Mouse (Mus musculus): Measurements from ENCODE around the gene Prpf40b. TPM values are rescaled to one million over a fixed set of nuclear protein-coding genes. Genes with fewer than 3 reads are reported as not detected.

The Prpf40b gene
- polyA plus RNA-seq, 1 experiment from 2014 or later, result 83.6 TPM

DNA sequence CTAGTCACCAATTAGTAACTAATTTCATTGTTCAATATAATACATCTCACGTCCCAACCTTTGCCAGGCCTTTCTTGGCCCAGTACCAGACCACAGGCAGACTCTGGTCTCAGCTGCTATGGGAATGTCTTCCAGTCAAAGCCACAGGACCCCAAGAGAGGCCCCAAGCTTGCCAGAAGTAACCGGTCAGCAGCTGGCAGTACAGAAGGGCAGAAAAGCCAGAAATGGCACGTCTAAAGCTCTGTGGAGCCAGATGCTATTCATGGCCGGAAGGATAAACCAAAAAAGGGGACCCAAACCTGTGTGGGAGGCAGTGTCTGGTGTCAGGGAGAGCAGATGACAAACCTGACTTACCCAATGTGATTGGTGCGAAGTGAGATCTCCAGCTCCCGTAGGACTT, 39.6 kb downstream of the Prpf40b start:
- WGBS, result 53% methylated on average over 6 of the region's 6 CpGs
- peaks cover 54% of the 10 kb centered on the region for H3K4me1 ChIP-seq

DNA sequence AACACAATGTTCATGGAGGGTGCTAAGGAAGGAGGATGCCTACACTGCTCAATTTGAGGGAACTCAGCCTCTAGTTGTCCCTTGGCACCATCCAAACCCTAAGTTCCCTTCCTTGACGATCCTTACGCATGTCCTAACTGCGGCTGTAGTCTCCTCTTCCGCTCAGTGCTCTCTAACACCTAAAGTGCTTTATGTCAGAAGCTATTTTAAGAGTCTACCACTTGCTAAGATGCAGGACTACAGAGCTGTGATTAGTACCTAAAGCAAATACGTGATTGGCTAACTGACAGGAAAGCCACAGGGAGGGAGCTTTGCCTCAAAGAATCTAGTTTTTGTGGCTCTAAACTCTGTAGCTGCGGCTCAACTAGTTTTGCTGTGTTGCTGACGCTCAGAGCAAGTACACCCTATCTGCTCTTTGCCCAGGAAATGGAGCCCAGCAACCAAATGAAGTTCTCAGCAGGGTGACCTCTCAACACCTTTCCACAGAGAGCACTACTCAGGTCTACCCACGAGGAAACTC, 41.0 kb downstream of the Prpf40b start:
- no peak for ATAC-seq (ENCODE audit: insufficient number of reproducible peaks, insufficient read depth, low FRiP score, low TSS enrichment, low read depth)
- Histone ChIP-seq H3K27me3 (no peaks in the 10 kb centered on the region), H3K9me3 (no peaks in the 10 kb centered on the region), H3K4me3 (no peak overlapping the region), H3K4me2 (no peak overlapping the region), H3K27ac (0 out of 2 replicates have a peak overlapping the region, but pooled peaks have one; percentile 98), H3K36me3 (peaks cover 16% of the 10 kb centered on the region; the same call in 1 of the 2 replicates), H3K4me1 (peaks cover 65% of the 10 kb centered on the region), H3K9ac (no peak overlapping the region)
- 80% methylated on average over 8 of the region's 8 CpGs for WGBS

More for the DNA sequence above, 39.6 kb downstream of the Prpf40b start:
- Histone ChIP-seq H3K9me3 (no peaks in the 10 kb centered on the region), H3K4me2 (peak overlapping the region; percentile 9; the same call in 1 of the 2 replicates), H3K4me3 (no peak overlapping the region), H3K9ac (0 out of 2 replicates have a peak overlapping the region, but pooled peaks have one; percentile 36), H3K27ac (peak overlapping the region; percentile 98), H3K36me3 (peaks cover 27% of the 10 kb centered on the region), H3K27me3 (no peaks in the 10 kb centered on the region)
- ATAC-seq (ENCODE audit: insufficient number of reproducible peaks, insufficient read depth, low FRiP score, low TSS enrichment, low read depth), result no peak

GRCm38 (mm10) chr15:99338916-99339315, 44.0 kb downstream of the Prpf40b start:
- ATAC-seq (ENCODE audit: insufficient number of reproducible peaks, insufficient read depth, low FRiP score, low TSS enrichment, low read depth), result no peak
- Histone ChIP-seq H3K4me2 (no peak overlapping the region), H3K9me3 (no peaks in the 10 kb centered on the region), H3K9ac (no peak overlapping the region), H3K27me3 (no peaks in the 10 kb centered on the region), H3K27ac (no peak overlapping the region), H3K4me3 (no peak overlapping the region), H3K36me3 (peaks cover 6% of the 10 kb centered on the region; the same call in 1 of the 2 replicates), H3K4me1 (peaks cover 72% of the 10 kb centered on the region)
- 68% methylated on average over 2 of the region's 2 CpGs for WGBS

DNA sequence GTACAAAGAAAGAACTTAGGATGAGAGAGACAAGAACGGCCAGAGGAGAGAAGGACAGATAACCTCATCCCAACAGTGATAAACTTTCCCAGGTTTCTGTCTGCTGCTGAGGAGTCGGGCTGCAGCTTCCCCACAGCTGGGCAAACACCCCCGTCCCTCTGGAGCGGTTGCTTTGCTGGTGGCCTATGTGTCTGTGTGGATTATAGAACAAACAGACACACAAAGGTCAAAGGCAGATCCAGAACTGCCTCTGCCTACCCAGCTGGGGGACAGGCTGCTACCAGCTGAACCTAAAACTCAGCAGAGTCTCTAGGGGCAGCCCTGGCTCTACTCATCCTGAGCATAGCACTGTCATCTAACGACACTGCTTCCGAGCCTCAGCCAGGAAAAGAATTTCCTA, 44.8 kb downstream of the Prpf40b start:
- WGBS, result 39% methylated on average over 6 of the region's 6 CpGs
- Histone ChIP-seq H3K4me1 (peaks cover 72% of the 10 kb centered on the region), H3K27ac (0 out of 2 replicates have a peak overlapping the region, but pooled peaks have one; percentile 16), H3K9me3 (no peaks in the 10 kb centered on the region), H3K4me3 (no peak overlapping the region), H3K36me3 (peaks cover 6% of the 10 kb centered on the region; the same call in 1 of the 2 replicates), H3K9ac (no peak overlapping the region), H3K4me2 (no peak overlapping the region), H3K27me3 (no peaks in the 10 kb centered on the region)
- ATAC-seq (ENCODE audit: insufficient number of reproducible peaks, insufficient read depth, low FRiP score, low TSS enrichment, low read depth), result no peak

DNA sequence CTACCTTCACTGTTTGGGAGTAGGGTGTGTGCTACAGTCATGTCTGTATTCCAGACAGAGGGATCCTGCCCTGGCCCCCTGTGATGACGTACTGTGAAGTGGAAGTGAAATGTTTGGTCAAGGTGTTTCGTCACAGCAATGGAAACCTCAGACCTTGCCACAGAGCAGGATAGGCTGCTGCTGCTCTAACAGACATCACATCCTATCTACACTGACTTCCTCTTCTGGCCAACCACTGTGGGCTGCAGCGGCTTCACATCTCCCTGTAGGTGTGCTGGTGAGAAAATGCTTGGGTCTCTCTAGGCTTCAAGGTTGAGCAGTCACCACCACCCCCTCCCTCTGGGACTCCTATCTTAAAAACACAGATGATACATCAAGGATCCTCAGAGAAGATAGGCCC, 46.2 kb downstream of the Prpf40b start:
- no peak overlapping the region for H3K4me2 ChIP-seq
- H3K9me3 ChIP-seq, result no peaks in the 10 kb centered on the region
- H3K4me3 ChIP-seq, result no peak overlapping the region
- ATAC-seq (ENCODE audit: insufficient number of reproducible peaks, insufficient read depth, low FRiP score, low TSS enrichment, low read depth), result no peak
- H3K27me3 ChIP-seq, result no peaks in the 10 kb centered on the region
- H3K36me3 ChIP-seq, result 0 out of 2 replicates have a peak, but pooled peaks cover 2% of the 10 kb centered on the region
- peaks cover 69% of the 10 kb centered on the region for H3K4me1 ChIP-seq
- no peak overlapping the region for H3K27ac ChIP-seq
- 96% methylated on average over 3 of the region's 3 CpGs for WGBS
- no peak overlapping the region for H3K9ac ChIP-seq

DNA sequence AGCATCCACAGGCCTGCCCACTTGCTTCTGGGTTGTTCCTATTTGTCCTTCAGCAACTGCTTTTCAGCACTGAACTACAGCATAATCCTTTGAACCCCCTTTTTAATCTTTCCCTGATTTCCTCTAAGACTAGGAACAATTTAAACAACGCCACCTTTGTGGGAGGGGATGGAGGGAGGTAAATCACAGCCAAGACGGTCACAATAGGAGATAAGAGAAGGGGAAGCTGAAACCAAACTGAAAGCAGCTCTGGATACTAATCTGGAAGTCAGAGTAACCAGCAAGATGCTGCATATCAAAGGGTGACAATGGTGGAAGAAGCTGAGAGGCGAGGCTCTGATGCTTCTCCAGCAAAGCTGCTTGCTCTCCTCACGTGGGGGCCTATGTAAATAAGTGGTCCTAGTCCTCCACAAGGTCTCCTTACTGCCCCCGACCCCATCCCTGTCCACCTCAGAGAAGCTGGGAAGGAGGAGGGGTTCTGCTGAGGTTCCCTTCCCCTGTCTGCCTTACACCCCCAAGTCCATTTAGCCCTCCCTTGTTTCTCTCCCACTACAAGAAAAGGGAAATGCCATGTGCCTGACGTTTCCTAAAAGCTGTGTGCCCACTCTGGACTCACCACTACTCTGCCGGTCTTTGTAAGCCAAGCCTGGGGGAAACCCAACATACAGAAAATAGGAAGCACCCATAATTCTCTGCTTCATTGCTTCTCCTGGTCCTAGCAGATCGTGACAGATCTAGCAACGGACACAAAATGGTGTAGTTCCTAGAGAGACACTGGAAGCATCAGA, 47.5 kb downstream of the Prpf40b start:
- Histone ChIP-seq H3K27ac (peak overlapping the region; percentile 88; the same call in 1 of the 2 replicates), H3K27me3 (no peaks in the 10 kb centered on the region), H3K36me3 (0 out of 2 replicates have a peak, but pooled peaks cover 2% of the 10 kb centered on the region), H3K4me3 (no peak overlapping the region), H3K4me2 (no peak overlapping the region), H3K9me3 (no peaks in the 10 kb centered on the region), H3K4me1 (peaks cover 70% of the 10 kb centered on the region), H3K9ac (no peak overlapping the region; the same call in 1 of the 2 replicates)
- no peak for ATAC-seq (ENCODE audit: insufficient number of reproducible peaks, insufficient read depth, low FRiP score, low TSS enrichment, low read depth)
- WGBS, result 68% methylated on average over 9 of the region's 9 CpGs

- H3K4me2 ChIP-seq, result peak overlapping the region; percentile 27
Measured at GRCm38 (mm10) chr15:99343414-99344147, 48.7 kb downstream of the Prpf40b start.

GRCm38 (mm10) chr15:99344148-99344870, 49.4 kb downstream of the Prpf40b start:
- H3K4me2 ChIP-seq, result peak overlapping the region; percentile 27; the same call in 1 of the 2 replicates

More at GRCm38 (mm10) chr15:99343414-99344147, 48.7 kb downstream of the Prpf40b start:
- peaks cover 73% of the 10 kb centered on the region for H3K4me1 ChIP-seq
- H3K9me3 ChIP-seq, result no peaks in the 10 kb centered on the region
- peak overlapping the region; percentile 88 for H3K27ac ChIP-seq
- peak overlapping the region; percentile 52 for H3K9ac ChIP-seq
- H3K36me3 ChIP-seq, result no peaks in the 10 kb centered on the region
- ATAC-seq (ENCODE audit: insufficient number of reproducible peaks, insufficient read depth, low FRiP score, low TSS enrichment, low read depth), result peak; percentile 65; the same call in 1 of the 2 replicates
- no peak overlapping the region for H3K4me3 ChIP-seq
- no peaks in the 10 kb centered on the region for H3K27me3 ChIP-seq
- 26% methylated on average over 5 of the region's 5 CpGs for WGBS

GRCm38 (mm10) chr15:99344961-99345360, 50.1 kb downstream of the Prpf40b start:
- Histone ChIP-seq H3K9me3 (no peaks in the 10 kb centered on the region), H3K27me3 (no peaks in the 10 kb centered on the region), H3K4me3 (no peak overlapping the region), H3K9ac (no peak overlapping the region), H3K36me3 (no peaks in the 10 kb centered on the region), H3K4me2 (0 out of 2 replicates have a peak overlapping the region, but pooled peaks have one; percentile 27), H3K27ac (peak overlapping the region; percentile 88), H3K4me1 (peaks cover 63% of the 10 kb centered on the region)
- peak; percentile 54; the same call in 1 of the 2 replicates for ATAC-seq (ENCODE audit: insufficient number of reproducible peaks, insufficient read depth, low FRiP score, low TSS enrichment, low read depth)
- 38% methylated on average over 4 of the region's 4 CpGs for WGBS

More at GRCm38 (mm10) chr15:99344148-99344870, 49.4 kb downstream of the Prpf40b start:
- Histone ChIP-seq H3K36me3 (no peaks in the 10 kb centered on the region), H3K9ac (peak overlapping the region; percentile 52; the same call in 1 of the 2 replicates), H3K27me3 (no peaks in the 10 kb centered on the region), H3K27ac (peak overlapping the region; percentile 88), H3K4me3 (no peak overlapping the region), H3K4me1 (peaks cover 67% of the 10 kb centered on the region), H3K9me3 (no peaks in the 10 kb centered on the region)
- 36% methylated on average over 8 of the region's 8 CpGs for WGBS
- 0 out of 2 replicates have a peak, but pooled peaks have one; percentile 40 for ATAC-seq (ENCODE audit: insufficient number of reproducible peaks, insufficient read depth, low FRiP score, low TSS enrichment, low read depth)

DNA sequence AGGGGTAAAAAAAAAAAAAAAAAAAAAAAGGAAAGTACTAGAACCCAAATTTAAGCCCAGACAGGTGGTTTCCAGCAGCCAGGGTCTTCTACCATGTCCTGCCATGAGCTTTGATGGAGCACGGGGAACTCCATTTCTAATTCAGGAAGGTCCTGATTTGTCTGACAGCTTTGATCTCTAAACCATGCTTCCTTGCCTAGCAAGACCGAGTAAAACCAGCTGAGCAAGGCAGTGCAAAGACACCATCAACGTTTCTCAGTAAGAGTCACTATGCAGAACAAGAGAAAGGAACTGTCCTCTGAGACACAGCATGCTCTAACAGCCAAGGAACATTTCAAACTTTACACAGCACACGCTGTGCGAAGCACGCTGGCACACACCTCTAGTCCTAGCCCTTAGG, 56.7 kb downstream of the Prpf40b start:
- Histone ChIP-seq H3K27me3 (no peaks in the 10 kb centered on the region), H3K4me3 (no peak overlapping the region), H3K36me3 (no peaks in the 10 kb centered on the region), H3K9ac (no peak overlapping the region), H3K9me3 (no peaks in the 10 kb centered on the region), H3K27ac (no peak overlapping the region), H3K4me2 (no peak overlapping the region), H3K4me1 (peaks cover 34% of the 10 kb centered on the region)
- no peak for ATAC-seq (ENCODE audit: insufficient number of reproducible peaks, insufficient read depth, low FRiP score, low TSS enrichment, low read depth)
- 60% methylated on average over 6 of the region's 6 CpGs for WGBS

DNA sequence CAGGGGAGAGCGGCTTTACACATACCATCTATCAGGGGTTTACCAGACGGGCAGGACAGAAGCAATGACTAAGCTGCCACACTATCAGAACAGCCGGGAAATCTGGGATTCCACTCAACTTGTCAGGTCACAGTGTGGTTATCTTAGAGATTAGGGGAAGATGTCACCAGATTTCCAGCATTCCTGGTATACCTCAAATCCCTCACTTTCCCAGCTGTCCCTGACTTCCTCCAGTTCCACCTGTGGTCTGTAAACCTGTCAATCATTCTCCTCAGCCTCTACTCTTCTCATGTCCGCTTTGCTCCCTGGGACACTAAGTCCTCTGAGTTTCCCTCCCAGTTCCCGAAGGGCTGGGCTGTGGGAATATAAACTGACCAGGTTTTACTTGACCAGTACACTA, 57.4 kb downstream of the Prpf40b start:
- no peak overlapping the region for H3K4me2 ChIP-seq
- no peak for ATAC-seq (ENCODE audit: insufficient number of reproducible peaks, insufficient read depth, low FRiP score, low TSS enrichment, low read depth)
- no peaks in the 10 kb centered on the region for H3K36me3 ChIP-seq
- no peak overlapping the region for H3K27ac ChIP-seq
- H3K27me3 ChIP-seq, result no peaks in the 10 kb centered on the region
- H3K4me1 ChIP-seq, result peaks cover 38% of the 10 kb centered on the region
- H3K4me3 ChIP-seq, result no peak overlapping the region
- H3K9me3 ChIP-seq, result no peaks in the 10 kb centered on the region
- no peak overlapping the region for H3K9ac ChIP-seq
- WGBS, result 78% methylated on average over 5 of the region's 5 CpGs
